Mouse (Mus musculus): ENCODE results near the gene Fermt3. TPM values are rescaled to one million over a fixed set of nuclear protein-coding genes. Genes with fewer than 3 reads are reported as not detected.
A peak's percentile ranks its signal among the peaks of the same experiment; 100 is the strongest.

Gene Fermt3
- polyA plus RNA-seq, 1 experiment from 2014 or later = 4.3 TPM

DNA sequence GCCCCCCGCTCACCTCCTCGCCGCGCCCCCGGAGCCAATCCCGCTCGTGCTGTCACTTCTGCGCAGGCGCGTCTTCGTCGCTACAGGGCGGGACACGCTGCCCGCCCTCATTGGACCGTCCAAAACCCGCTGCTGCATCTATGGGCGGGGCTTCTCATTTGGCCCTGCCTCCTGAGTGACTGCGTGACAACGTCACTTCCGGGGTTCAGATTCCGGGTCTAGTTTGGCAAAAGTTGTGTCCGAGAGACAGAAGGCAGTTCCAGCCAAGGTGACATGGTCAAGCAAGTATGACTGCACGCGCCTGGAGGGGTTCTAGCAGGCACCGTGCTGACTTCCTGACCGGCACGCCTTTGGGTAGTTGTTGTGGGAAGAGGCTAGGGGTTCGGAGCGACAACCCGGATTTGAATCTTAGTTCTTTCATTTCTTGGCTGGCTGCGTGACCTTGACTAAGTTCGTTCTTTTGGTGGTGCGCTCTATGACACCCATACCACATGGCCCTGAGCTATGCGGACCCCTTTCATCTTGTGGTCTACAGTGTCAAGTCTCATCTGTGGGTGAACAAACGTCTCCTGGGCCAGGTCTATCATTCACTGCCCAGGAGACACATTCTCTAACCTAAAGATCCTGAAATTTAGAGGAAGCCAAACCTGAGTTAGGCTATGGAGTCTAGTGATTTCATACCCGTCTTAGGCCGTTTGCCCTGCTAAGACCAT, 38.7 kb downstream of the Fermt3 start, which contains the start of gene Fkbp2:
Gene Fkbp2 (minus strand): TSS at position 121 of the 713 bp plus-strand sequence.
- TF ChIP-seq CTCF (IDR thresholded peaks at IDR 0.05; ENCODE audit: low read depth) = no peak
- Histone ChIP-seq H3K36me3 (ENCODE audit: insufficient read depth, low read length) (peaks cover 32% of the 10 kb centered on the region; the same call in 1 of the 2 replicates), H3K9ac (ENCODE audit: low read depth, low read length) (peak within 1 kb of the TSS; percentile 63), H3K4me2 (ENCODE audit: low read length) (peak within 1 kb of the TSS; percentile 70), H3K4me1 (replicated peaks; ENCODE audit: insufficient read depth, low read length) (peaks cover 22% of the 10 kb centered on the region), H3K27ac (peak within 1 kb of the TSS; percentile 83), H3K4me3 (replicated peaks; ENCODE audit: low read depth, low read length) (peak within 1 kb of the TSS; percentile 46), H3K9me3 (replicated peaks; ENCODE audit: low read length) (no peaks in the 10 kb centered on the region), H3K27me3 (ENCODE audit: insufficient read depth, low read length) (no peaks in the 10 kb centered on the region)
- peak; percentile 99 for DNase-seq (ENCODE audit: low spot score)
- peak; percentile 88 for ATAC-seq (replicated peaks; ENCODE audit: low FRiP score, low read depth)
- under 1% methylated on average over 38 of the region's 38 CpGs for WGBS

DNA sequence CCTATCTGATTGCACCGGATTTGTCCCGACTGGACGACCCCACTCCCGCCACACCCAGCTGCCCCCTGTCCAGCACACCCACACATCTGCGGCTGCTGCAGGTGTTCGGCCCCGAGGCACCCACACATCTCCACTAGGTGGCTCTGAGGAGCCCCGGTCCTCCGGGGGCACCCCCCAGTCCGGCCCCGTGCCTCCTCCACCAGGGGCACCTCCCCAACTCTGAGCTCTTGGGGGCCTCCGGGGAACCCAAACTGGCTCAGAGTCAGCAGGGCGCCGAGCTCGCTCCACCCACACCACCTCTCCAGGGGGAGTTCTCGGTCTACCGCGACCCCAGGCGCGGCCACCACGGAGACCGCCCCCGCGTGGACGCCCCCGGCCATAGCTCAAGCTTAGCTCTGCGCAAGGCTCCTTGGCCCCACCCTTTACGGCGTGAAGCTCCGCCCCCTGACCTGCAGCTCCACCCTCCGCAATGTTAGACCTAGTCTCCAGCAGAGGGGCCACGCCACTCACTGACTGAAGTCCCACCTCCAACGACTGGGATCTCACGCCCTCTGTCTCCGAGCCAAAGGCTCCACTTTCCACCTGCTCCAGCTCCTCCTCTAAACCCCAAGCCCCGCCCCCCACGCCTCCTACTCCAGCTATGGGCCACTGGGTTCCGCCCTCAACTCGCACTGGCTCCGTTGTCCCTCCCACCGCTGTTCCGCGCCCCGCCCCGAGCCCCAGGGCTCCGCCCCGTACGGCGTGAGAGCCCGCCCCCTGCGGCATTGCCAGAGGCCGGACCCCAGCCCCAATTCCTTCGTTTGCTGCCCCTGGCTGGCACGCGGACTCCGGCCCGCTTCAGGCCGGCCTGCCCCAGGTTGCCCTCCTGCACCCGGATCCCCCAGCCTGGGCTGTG, 39.5 kb downstream of the Fermt3 start:
- Histone ChIP-seq H3K27me3 (ENCODE audit: insufficient read depth, low read length) (no peaks in the 10 kb centered on the region), H3K4me1 (replicated peaks; ENCODE audit: insufficient read depth, low read length) (peaks cover 22% of the 10 kb centered on the region), H3K9me3 (replicated peaks; ENCODE audit: low read length) (no peaks in the 10 kb centered on the region), H3K9ac (ENCODE audit: low read depth, low read length) (peak overlapping the region; percentile 63), H3K27ac (peak overlapping the region; percentile 83), H3K4me3 (replicated peaks; ENCODE audit: low read depth, low read length) (peak overlapping the region; percentile 46), H3K36me3 (ENCODE audit: insufficient read depth, low read length) (peaks cover 28% of the 10 kb centered on the region; the same call in 1 of the 2 replicates), H3K4me2 (ENCODE audit: low read length) (peak overlapping the region; percentile 70)
- ATAC-seq (replicated peaks; ENCODE audit: low FRiP score, low read depth) (peak; percentile 90), DNase-seq (ENCODE audit: low spot score) (peak; percentile 99)
- WGBS = under 1% methylated on average over 56 of the region's 59 CpGs
- TF ChIP-seq CTCF (IDR thresholded peaks at IDR 0.05; ENCODE audit: low read depth) = peak; percentile 79

DNA sequence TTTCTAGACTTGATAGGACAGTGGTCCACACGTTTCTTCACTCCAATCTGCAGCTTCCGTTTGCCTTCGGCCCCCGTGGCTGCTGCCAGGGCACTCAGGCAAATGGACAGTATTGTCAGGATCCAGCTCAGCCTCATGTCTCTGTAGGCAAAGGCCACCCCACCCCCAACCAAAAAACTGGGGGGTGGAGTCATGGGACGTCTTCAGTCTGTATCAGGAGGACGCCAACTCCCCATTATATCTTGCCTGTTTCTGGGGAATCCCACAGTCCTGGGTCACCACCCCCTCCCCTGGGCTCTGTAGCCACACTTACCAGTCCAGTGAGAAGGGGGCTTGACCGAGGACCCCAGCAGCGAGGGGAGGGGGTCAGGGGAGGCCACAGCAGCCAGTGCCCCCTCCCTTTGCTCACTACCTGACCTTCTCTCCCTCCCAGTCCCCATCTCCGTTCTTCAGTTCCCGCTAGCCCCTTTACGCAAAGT, 40.2 kb downstream of the Fermt3 start:
- Histone ChIP-seq H3K4me1 (replicated peaks; ENCODE audit: insufficient read depth, low read length) (peaks cover 22% of the 10 kb centered on the region), H3K27me3 (ENCODE audit: insufficient read depth, low read length) (no peaks in the 10 kb centered on the region), H3K9me3 (replicated peaks; ENCODE audit: low read length) (no peaks in the 10 kb centered on the region), H3K9ac (ENCODE audit: low read depth, low read length) (peak overlapping the region; percentile 63), H3K36me3 (ENCODE audit: insufficient read depth, low read length) (peaks cover 27% of the 10 kb centered on the region; the same call in 1 of the 2 replicates), H3K4me2 (ENCODE audit: low read length) (peak overlapping the region; percentile 70), H3K4me3 (replicated peaks; ENCODE audit: low read depth, low read length) (peak overlapping the region; percentile 46), H3K27ac (peak overlapping the region; percentile 75; the same call in 1 of the 2 replicates)
- peak; percentile 24 for DNase-seq (ENCODE audit: low spot score)
- ATAC-seq (replicated peaks; ENCODE audit: low FRiP score, low read depth) = no peak
- TF ChIP-seq CTCF (IDR thresholded peaks at IDR 0.05; ENCODE audit: low read depth) = no peak
- WGBS = 6% methylated on average over 11 of the region's 11 CpGs

DNA sequence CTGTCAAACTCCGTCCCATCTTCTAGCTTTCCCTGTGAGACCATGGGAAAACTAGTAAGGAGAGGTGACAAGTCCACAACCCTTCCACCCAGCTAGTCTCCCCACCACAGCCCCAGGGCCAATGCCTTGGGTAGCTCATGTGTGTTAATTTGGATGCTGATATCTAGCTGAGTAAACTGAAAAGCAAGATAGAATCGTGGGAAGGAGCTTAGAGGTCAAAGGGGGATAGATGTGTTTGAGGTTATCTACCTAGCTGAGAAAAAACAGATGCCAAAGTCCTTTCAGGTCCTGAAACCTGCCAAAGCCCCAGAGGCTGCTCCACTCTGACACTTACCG, 40.7 kb downstream of the Fermt3 start:
- H3K27ac ChIP-seq = 0 out of 2 replicates have a peak overlapping the region, but pooled peaks have one; percentile 75
- ATAC-seq (replicated peaks; ENCODE audit: low FRiP score, low read depth) (no peak), DNase-seq (ENCODE audit: low spot score) (no peak)
- H3K4me2 ChIP-seq (ENCODE audit: low read length) = peak overlapping the region; percentile 70
- no peaks in the 10 kb centered on the region for H3K27me3 ChIP-seq (ENCODE audit: insufficient read depth, low read length)
- H3K4me1 ChIP-seq (replicated peaks; ENCODE audit: insufficient read depth, low read length) = peaks cover 22% of the 10 kb centered on the region
- peaks cover 24% of the 10 kb centered on the region; the same call in 1 of the 2 replicates for H3K36me3 ChIP-seq (ENCODE audit: insufficient read depth, low read length)
- peak overlapping the region; percentile 46; the same call in 1 of the 2 replicates for H3K4me3 ChIP-seq (replicated peaks; ENCODE audit: low read depth, low read length)
- H3K9me3 ChIP-seq (replicated peaks; ENCODE audit: low read length) = no peaks in the 10 kb centered on the region
- 35% methylated on average over 3 of the region's 3 CpGs for WGBS
- H3K9ac ChIP-seq (ENCODE audit: low read depth, low read length) = peak overlapping the region; percentile 63
- TF ChIP-seq CTCF (IDR thresholded peaks at IDR 0.05; ENCODE audit: low read depth) = no peak

DNA sequence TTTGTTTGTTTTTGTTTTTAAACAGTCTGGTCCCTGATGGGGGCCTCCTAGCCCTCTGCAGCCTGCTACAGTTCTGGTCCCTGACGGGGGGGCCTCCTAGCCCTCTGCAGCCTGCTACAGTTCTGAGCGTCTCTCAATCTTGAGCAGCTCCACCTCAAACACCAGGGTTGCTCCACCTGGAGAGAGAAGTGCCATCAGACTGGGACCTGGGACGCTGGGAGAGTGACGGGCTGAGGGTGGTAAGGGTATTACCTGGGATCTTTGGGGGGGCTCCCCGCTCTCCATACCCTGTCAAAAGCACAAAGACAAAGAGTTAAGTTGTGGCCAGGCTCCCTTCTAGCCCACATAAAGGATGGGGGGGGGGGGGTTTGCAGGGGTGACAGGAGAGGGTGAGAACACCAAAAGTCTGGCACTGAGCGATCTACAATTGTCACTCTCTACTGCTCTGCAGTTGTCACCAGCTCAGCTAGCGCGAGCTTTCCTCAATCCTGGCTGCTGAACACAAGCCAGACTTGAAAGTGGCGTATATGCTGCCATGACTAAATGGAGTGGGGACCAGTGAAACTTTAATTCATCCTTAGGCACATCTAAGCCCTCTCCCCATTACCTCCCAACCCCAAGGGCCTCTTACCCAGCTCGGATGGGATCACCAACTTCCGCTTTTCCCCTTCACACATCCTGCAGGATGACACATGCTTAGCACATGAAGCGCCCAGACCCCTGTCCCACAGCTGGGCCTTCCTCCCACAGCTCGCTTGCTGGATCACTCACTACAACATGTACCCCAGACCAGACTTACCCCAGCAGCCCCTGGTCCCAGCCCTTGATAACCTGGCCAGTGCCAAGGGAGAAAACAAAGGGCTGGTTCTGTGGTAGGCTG, 41.3 kb downstream of the Fermt3 start:
- H3K4me3 ChIP-seq (replicated peaks; ENCODE audit: low read depth, low read length) = no peak overlapping the region; the same call in 1 of the 2 replicates
- peak overlapping the region; percentile 70; the same call in 1 of the 2 replicates for H3K4me2 ChIP-seq (ENCODE audit: low read length)
- H3K27me3 ChIP-seq (ENCODE audit: insufficient read depth, low read length) = no peaks in the 10 kb centered on the region
- no peak for DNase-seq (ENCODE audit: low spot score)
- no peaks in the 10 kb centered on the region for H3K9me3 ChIP-seq (replicated peaks; ENCODE audit: low read length)
- ATAC-seq (replicated peaks; ENCODE audit: low FRiP score, low read depth) = no peak
- TF ChIP-seq CTCF (IDR thresholded peaks at IDR 0.05; ENCODE audit: low read depth) = no peak
- H3K27ac ChIP-seq = no peak overlapping the region
- 0 out of 2 replicates have a peak, but pooled peaks cover 22% of the 10 kb centered on the region for H3K36me3 ChIP-seq (ENCODE audit: insufficient read depth, low read length)
- 81% methylated on average over 13 of the region's 13 CpGs for WGBS
- H3K4me1 ChIP-seq (replicated peaks; ENCODE audit: insufficient read depth, low read length) = peaks cover 22% of the 10 kb centered on the region
- 0 out of 2 replicates have a peak overlapping the region, but pooled peaks have one; percentile 27 for H3K9ac ChIP-seq (ENCODE audit: low read depth, low read length)

Data from kidney, postnatal 0 days (tissue).